Mouse (Mus musculus): Measurements from ENCODE around the gene Ces1g.

- TF ChIP-seq POLR2A (IDR thresholded peaks at IDR 0.05; ENCODE audit: extremely low read depth, insufficient read depth, low read length) (no peak), CTCF (IDR thresholded peaks at IDR 0.05; ENCODE audit: low read depth, low read length) (no peak)
Observed at GRCm38 (mm10) chr8:93315557-93315956, 21.6 kb downstream of the Ces1g start.
